In genomic region chr4:102589537-102590031, GRCm38 (mm10) we compare ENCODE assay signal across 8 mouse cellular contexts.
A peak's percentile ranks its signal among the peaks of the same experiment; 100 is the strongest.
DNase-seq lines count a peak whose midpoint lies in the region; ATAC-seq and TF ChIP-seq lines count a peak whose summit lies in the region.

No protein-coding gene starts in this region.

- peak overlapping the region; percentile 3 for H3K9ac ChIP-seq in heart, postnatal 0 days (replicated peaks; ENCODE audit: low read depth, low read length)
- peak overlapping the region; percentile 53 for H3K9ac ChIP-seq in midbrain, embryonic 14.5 days (replicated peaks; ENCODE audit: low read length)

- DNase-seq in layer of hippocampus, adult 11-12 months (ENCODE audit: low spot score) = peak; percentile 48
- DNase-seq in layer of hippocampus, adult 9-10 months (ENCODE audit: low spot score) = no peak
- DNase-seq in embryo, embryonic 10 days (ENCODE audit: low spot score) = peak; percentile 50
- no peak for DNase-seq in heart, postnatal 0 days (ENCODE audit: low spot score)
- DNase-seq in layer of hippocampus, adult 2 months (ENCODE audit: low spot score in 2 of 2) = peak; percentile 47 to 51
- peak; percentile 86 for DNase-seq in midbrain, embryonic 14.5 days
- no peak for DNase-seq in gastrocnemius, postnatal 25 days
- DNase-seq in urinary bladder, postnatal 25 days (ENCODE audit: low spot score) = no peak

- H3K4me2 ChIP-seq in heart, postnatal 0 days (ENCODE audit: low read depth, low read length) = peak overlapping the region; percentile 49
- H3K4me2 ChIP-seq in midbrain, embryonic 14.5 days (ENCODE audit: low read length) = peak overlapping the region; percentile 54

- TF ChIP-seq CTCF in heart, postnatal 0 days (IDR thresholded peaks at IDR 0.05; ENCODE audit: low read depth) = no peak
- TF ChIP-seq CTCF in layer of hippocampus, adult 2 months (conservative IDR thresholded peaks at IDR 0.05) = no peak

- no peak for ATAC-seq in heart, postnatal 0 days (ENCODE audit: insufficient read depth, low read depth)
- ATAC-seq in midbrain, embryonic 14.5 days (ENCODE audit: low FRiP score, low TSS enrichment) = peak; percentile 82

- H3K4me3 ChIP-seq in heart, postnatal 0 days (ENCODE audit: low read depth, low read length) = peak overlapping the region; percentile 9
- H3K4me3 ChIP-seq in layer of hippocampus, adult 2 months = peak overlapping the region; percentile 59
- H3K4me3 ChIP-seq in midbrain, embryonic 14.5 days (replicated peaks; ENCODE audit: low read depth, low read length) = peak overlapping the region; percentile 41

- peaks cover 20% of the 10 kb centered on the region for H3K4me1 ChIP-seq in heart, postnatal 0 days (ENCODE audit: control insufficient read depth, insufficient read depth)
- H3K4me1 ChIP-seq in midbrain, embryonic 14.5 days (ENCODE audit: control insufficient read depth, insufficient read depth, low read length) = peaks cover 57% of the 10 kb centered on the region

- H3K27ac ChIP-seq in heart, postnatal 0 days (ENCODE audit: low read depth) = peak overlapping the region; percentile 28
- H3K27ac ChIP-seq in layer of hippocampus, adult 2 months = peak overlapping the region; percentile 96
- peak overlapping the region; percentile 89 for H3K27ac ChIP-seq in midbrain, embryonic 14.5 days (replicated peaks; ENCODE audit: low read depth, low read length)

- H3K36me3 ChIP-seq in heart, postnatal 0 days (replicated peaks; ENCODE audit: control insufficient read depth, insufficient read depth, low read length) = peaks cover 27% of the 10 kb centered on the region
- no peaks in the 10 kb centered on the region for H3K36me3 ChIP-seq in midbrain, embryonic 14.5 days (ENCODE audit: control insufficient read depth, insufficient read depth, low read length)

- WGBS in heart, postnatal 0 days = 20% methylated on average over 9 of the region's 9 CpGs
- under 1% methylated on average over 9 of the region's 9 CpGs for WGBS in midbrain, embryonic 14.5 days

- no peaks in the 10 kb centered on the region for H3K27me3 ChIP-seq in heart, postnatal 0 days (ENCODE audit: control insufficient read depth, insufficient read depth, low read length)
- no peaks in the 10 kb centered on the region for H3K27me3 ChIP-seq in midbrain, embryonic 14.5 days (ENCODE audit: control insufficient read depth, insufficient read depth, low read length)

- TF ChIP-seq EP300 in heart, postnatal 0 days (IDR thresholded peaks at IDR 0.05; ENCODE audit: low read depth) = no peak

- H3K9me3 ChIP-seq in heart, postnatal 0 days (replicated peaks; ENCODE audit: control insufficient read depth, low read length) = no peaks in the 10 kb centered on the region
- H3K9me3 ChIP-seq in midbrain, embryonic 14.5 days (ENCODE audit: control insufficient read depth, low read length) = no peaks in the 10 kb centered on the region

Comparison
In these comparisons a context has a peak if more than half of its experiments do, and no peak if none do; other contexts are left out.
1. DNase-seq: peak in layer of hippocampus, adult 11-12 months (single experiment), embryo, embryonic 10 days (single experiment), layer of hippocampus, adult 2 months (2 of 2) and midbrain, embryonic 14.5 days (single experiment); none in layer of hippocampus, adult 9-10 months (single experiment), heart, postnatal 0 days (single experiment), gastrocnemius, postnatal 25 days (single experiment) and urinary bladder, postnatal 25 days (single experiment).
2. H3K27ac ChIP-seq: peak in every context shown above with its lines; median percentile 96 in layer of hippocampus, adult 2 months; 89 in midbrain, embryonic 14.5 days; 28 in heart, postnatal 0 days.
3. H3K4me3 ChIP-seq: peak in every context shown above with its lines; median percentile 59 in layer of hippocampus, adult 2 months; 41 in midbrain, embryonic 14.5 days; 9 in heart, postnatal 0 days.